Mouse (Mus musculus) MEL (cell line): ENCODE results near the gene Mef2b. TPM values are rescaled to one million over a fixed set of nuclear protein-coding genes. Genes with fewer than 3 reads are reported as not detected.

ENCODE experiments used
- DNase-seq: peaks from one replicate; pipeline ENCODE4 v3.0.0; 2011; ENCODE audit warnings: low read depth, low spot score
- H3K27ac ChIP-seq: 2 replicates; pipeline ENCODE4 v1.5.1; 2012; ENCODE audit warnings: low read depth, mild to moderate bottlenecking, control low read depth, low read length, moderate library complexity; ENCODE audit not compliant: control insufficient read depth
- H3K27me3 ChIP-seq, 2 experiments: fragments of 150-350 bp in 1 of 2; sonication (generic) in 1 of 2; 2 replicates each; pipeline ENCODE4 v1.6.1; 2012; ENCODE audit warnings: low read length in 2 of 2, mild to moderate bottlenecking in 2 of 2, improper control_type of control experiment in 1 of 2, moderate library complexity in 1 of 2; ENCODE audit not compliant: insufficient read depth in 2 of 2, control insufficient read depth in 1 of 2
- H3K36me3 ChIP-seq, 2 experiments: 2 replicates each; pipeline ENCODE4 v1.6.1; 2012 to 2014; ENCODE audit warnings: low read length in 2 of 2, improper control_type of control experiment in 1 of 2, inconsistent platforms in 1 of 2, mild to moderate bottlenecking in 1 of 2; ENCODE audit not compliant: insufficient read depth in 2 of 2, control insufficient read depth in 1 of 2
- H3K4me1 ChIP-seq, 2 experiments: fragments of 150-350 bp in 1 of 2; sonication (generic) in 1 of 2; 2 replicates each; pipeline ENCODE4 v1.6.1; 2012; ENCODE audit warnings: low read length in 2 of 2, improper control_type of control experiment in 1 of 2, mild to moderate bottlenecking in 1 of 2; ENCODE audit not compliant: insufficient read depth in 2 of 2, control insufficient read depth in 1 of 2
- H3K4me3 ChIP-seq, 2 experiments: fragments of 150-350 bp in 1 of 2; sonication (generic) in 1 of 2; 2 replicates each; pipeline ENCODE4 v1.5.1; 2012; ENCODE audit warnings: low read depth in 2 of 2, low read length in 2 of 2, mild to moderate bottlenecking in 2 of 2, moderate library complexity in 2 of 2, control low read depth in 1 of 2, improper control_type of control experiment in 1 of 2; ENCODE audit not compliant: control insufficient read depth in 1 of 2, insufficient read depth in 1 of 2
- H3K79me2 ChIP-seq: 2 replicates; pipeline ENCODE4 v1.6.1; 2012; ENCODE audit warnings: mild to moderate bottlenecking, low read length, moderate library complexity; ENCODE audit not compliant: control insufficient read depth, poor library complexity, insufficient read depth
- H3K9ac ChIP-seq: 2 replicates; pipeline ENCODE4 v1.6.1; 2012; ENCODE audit warnings: low read depth, mild to moderate bottlenecking, control low read depth, low read length, moderate library complexity; ENCODE audit not compliant: control insufficient read depth, poor library complexity, severe bottlenecking
- H3K9me3 ChIP-seq: fragments of 150-350 bp; sonication (generic); replicated peaks from 2 replicates; pipeline ENCODE4 v1.6.1; 2012; ENCODE audit warnings: mild to moderate bottlenecking, low read length, improper control_type of control experiment, moderate library complexity; ENCODE audit not compliant: insufficient read depth
- BHLHE40 ChIP-seq: IDR thresholded peaks from 2 replicates; pipeline ENCODE4 v1.6.1; 2012; ENCODE audit warnings: low read depth, mild to moderate bottlenecking, inconsistent platforms, low read length, improper control_type of control experiment, borderline replicate concordance
- CHD1 ChIP-seq: IDR thresholded peaks from 2 replicates; pipeline ENCODE4 v1.6.1; 2012; ENCODE audit warnings: low read depth, mild to moderate bottlenecking, inconsistent platforms, low read length, improper control_type of control experiment
- CHD2 ChIP-seq: IDR thresholded peaks from 2 replicates; pipeline ENCODE4 v1.6.1; 2011; ENCODE audit warnings: low read length, improper control_type of control experiment
- ETS1 ChIP-seq: IDR thresholded peaks from 2 replicates; pipeline ENCODE4 v1.6.1; 2012; ENCODE audit warnings: low read depth, mild to moderate bottlenecking, inconsistent platforms, low read length, improper control_type of control experiment, moderate library complexity
- GABPA ChIP-seq: IDR thresholded peaks from 2 replicates; pipeline ENCODE4 v1.6.1; 2012; ENCODE audit warnings: low read depth, mild to moderate bottlenecking, inconsistent platforms, low read length, improper control_type of control experiment, moderate library complexity
- JUND ChIP-seq: IDR thresholded peaks from 2 replicates; pipeline ENCODE4 v1.6.1; 2011; ENCODE audit warnings: low read depth, mild to moderate bottlenecking, improper control_type of control experiment, low read length
- KAT2A ChIP-seq: conservative IDR thresholded peaks from 2 replicates; pipeline ENCODE4 v1.6.1; 2012; ENCODE audit warnings: low read depth, low read length, improper control_type of control experiment, inconsistent platforms
- MAFK ChIP-seq: IDR thresholded peaks from 2 replicates; pipeline ENCODE4 v1.6.1; 2011; ENCODE audit warnings: low read depth, mild to moderate bottlenecking, low read length, improper control_type of control experiment, borderline replicate concordance
- MAX ChIP-seq: IDR thresholded peaks from 2 replicates; pipeline ENCODE4 v1.6.1; 2011; ENCODE audit warnings: low read length, improper control_type of control experiment
- MAZ ChIP-seq: IDR thresholded peaks from 2 replicates; pipeline ENCODE4 v1.6.1; 2012; ENCODE audit warnings: low read depth, mild to moderate bottlenecking, inconsistent platforms, low read length, improper control_type of control experiment
- MEF2A ChIP-seq: IDR thresholded peaks from 2 replicates; pipeline ENCODE4 v1.6.1; 2014; ENCODE audit warnings: low read depth, mild to moderate bottlenecking, inconsistent platforms, low read length, improper control_type of control experiment; ENCODE audit not compliant: poor library complexity, insufficient replicate concordance, severe bottlenecking; ENCODE audit errors: extremely low read depth
- MXI1 ChIP-seq: IDR thresholded peaks from 2 replicates; pipeline ENCODE4 v1.6.1; 2011; ENCODE audit warnings: mild to moderate bottlenecking, low read depth, low read length, improper control_type of control experiment
- NELFE ChIP-seq: IDR thresholded peaks from 2 replicates; pipeline ENCODE4 v1.6.1; 2011; ENCODE audit warnings: low read depth, low read length, improper control_type of control experiment
- RCOR1 ChIP-seq: IDR thresholded peaks from 2 replicates; pipeline ENCODE4 v1.6.1; 2012; ENCODE audit warnings: low read depth, mild to moderate bottlenecking, inconsistent platforms, low read length, improper control_type of control experiment
- TAL1 ChIP-seq: IDR thresholded peaks from 2 replicates; pipeline ENCODE4 v1.6.1; 2012; ENCODE audit warnings: mild to moderate bottlenecking, inconsistent platforms, low read length, moderate library complexity, mixed read lengths
- TBP ChIP-seq: IDR thresholded peaks from 2 replicates; pipeline ENCODE4 v1.8.0; 2011; ENCODE audit warnings: low read depth, low read length, improper control_type of control experiment
- TCF12 ChIP-seq: IDR thresholded peaks from 2 replicates; pipeline ENCODE4 v1.6.1; 2014; ENCODE audit warnings: low read depth, mild to moderate bottlenecking, inconsistent platforms, low read length, improper control_type of control experiment, moderate library complexity
- UBTF ChIP-seq: IDR thresholded peaks from 2 replicates; pipeline ENCODE4 v1.6.1; 2012; ENCODE audit warnings: low read depth, mild to moderate bottlenecking, inconsistent platforms, low read length, improper control_type of control experiment, moderate library complexity, borderline replicate concordance; ENCODE audit not compliant: insufficient read depth
- USF1 ChIP-seq: IDR thresholded peaks from 2 replicates; pipeline ENCODE4 v1.6.1; 2014; ENCODE audit warnings: low read depth, mild to moderate bottlenecking, inconsistent platforms, low read length, improper control_type of control experiment, moderate library complexity
- USF2 ChIP-seq, 2 experiments: IDR thresholded peaks; 2 replicates each; pipeline ENCODE4 v1.6.1; 2011 to 2012; ENCODE audit warnings: improper control_type of control experiment in 2 of 2, low read length in 2 of 2, borderline replicate concordance in 1 of 2, inconsistent platforms in 1 of 2, low read depth in 1 of 2, mild to moderate bottlenecking in 1 of 2; ENCODE audit not compliant: insufficient read depth in 1 of 2
- ZKSCAN1 ChIP-seq: IDR thresholded peaks from 2 replicates; pipeline ENCODE4 v1.6.1; 2012; ENCODE audit warnings: low read depth, mild to moderate bottlenecking, inconsistent platforms, low read length, improper control_type of control experiment, moderate library complexity
- ZMIZ1 ChIP-seq: IDR thresholded peaks from 2 replicates; pipeline ENCODE4 v1.6.1; 2012; ENCODE audit warnings: low read depth, mild to moderate bottlenecking, inconsistent platforms, low read length, improper control_type of control experiment, moderate library complexity
- polyA plus RNA-seq, 2 experiments: library from polyadenylated mRNA; stranded (reverse) in 1 of 2; unstranded in 1 of 2; fragments of >175 nt in 1 of 2; fragments of >200 nt in 1 of 2; gene quantifications; 2 replicates each; pipeline versions ENCODE4 v1.2.1 to v1.2.4; 2012; ENCODE audit warnings: low replicate concordance in 2 of 2, low read depth in 1 of 2; ENCODE audit not compliant: insufficient read length in 2 of 2, insufficient read depth in 1 of 2, missing spikeins in 1 of 2
- total RNA-seq: library from RNA; depleted of rRNA; stranded (reverse); fragments of 300-350 nt; gene quantifications from 2 replicates; pipeline ENCODE4 v1.2.3, GENCODE M21; 2012

The Mef2b gene
- total and polyA plus RNA-seq, 3 experiments, result 2.0 to 6.5 TPM; not detected in 1

DNA sequence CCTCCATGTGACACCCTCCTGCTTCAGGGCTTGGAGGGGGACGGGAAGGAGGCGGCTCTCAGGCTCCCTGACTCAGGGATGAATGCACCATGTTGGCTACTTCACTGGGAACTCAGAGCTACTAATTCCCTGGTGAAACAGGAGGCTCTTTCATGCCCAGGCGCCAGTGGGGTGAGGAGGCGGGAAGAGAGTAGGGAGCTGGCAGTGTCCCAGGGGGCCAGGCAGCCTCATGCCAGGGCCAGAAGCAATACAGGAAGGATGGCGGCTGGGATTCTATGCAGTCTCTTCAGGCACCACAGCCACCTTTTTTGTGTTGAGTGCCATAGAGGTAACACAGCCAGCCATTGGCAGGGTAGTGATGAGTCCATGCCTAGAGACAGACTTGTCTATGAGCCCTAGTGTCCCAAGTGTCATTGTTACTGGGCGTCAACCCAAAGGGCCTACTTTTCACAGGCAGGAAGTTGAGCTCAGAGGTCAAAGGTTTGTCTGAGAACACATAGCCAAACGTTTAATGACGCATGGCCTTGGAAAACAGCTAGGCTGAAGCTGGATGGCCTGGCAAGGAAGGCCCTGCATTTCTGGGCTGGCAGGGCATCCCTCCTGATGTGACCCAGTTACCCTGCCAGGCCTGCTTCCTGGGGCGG lies 10.1 kb upstream of the Mef2b start:
- Histone ChIP-seq H3K36me3 (peaks cover 0 to 2% of the 10 kb centered on the region in 2 experiments; a peak in 2 of 4 replicates), H3K27me3 (peaks cover 0 to 4% of the 10 kb centered on the region in 2 experiments; a peak in 1 of 4 replicates), H3K4me3 (no peak overlapping the region), H3K9ac (no peak overlapping the region), H3K27ac (no peak overlapping the region), H3K79me2 (peaks cover 11% of the 10 kb centered on the region), H3K9me3 (no peaks in the 10 kb centered on the region), H3K4me1 (peaks cover 0 to 8% of the 10 kb centered on the region in 2 experiments; a peak in 2 of 4 replicates)
- TF ChIP-seq TAL1, result no peak
- TF ChIP-seq RCOR1, result no peak
- TF ChIP-seq MEF2A, result no peak
- no peak for TF ChIP-seq ZKSCAN1
- no peak for TF ChIP-seq NELFE
- no peak for TF ChIP-seq MAFK
- TF ChIP-seq USF1, result no peak
- no peak for TF ChIP-seq BHLHE40
- TF ChIP-seq CHD1, result no peak
- no peak for DNase-seq

DNA sequence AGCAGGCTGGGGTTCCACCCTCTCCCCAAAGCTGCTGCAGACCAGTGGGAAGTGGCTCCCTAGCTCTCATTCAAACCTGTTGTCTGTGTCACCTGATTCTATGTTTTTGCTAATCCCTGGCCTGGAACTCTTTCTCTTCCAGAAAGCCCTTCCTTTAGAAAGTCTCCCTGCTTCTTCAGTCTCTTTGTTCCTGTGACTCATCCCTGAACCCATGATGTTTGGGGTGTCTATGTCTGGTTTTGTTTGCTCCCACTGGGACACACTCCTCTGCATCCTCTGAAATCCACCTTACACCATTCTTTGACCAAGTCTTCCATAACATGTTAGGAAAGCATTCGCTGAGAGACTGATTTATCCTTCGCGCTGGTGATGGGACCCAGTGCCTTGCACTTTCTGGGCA lies 9.4 kb upstream of the Mef2b start:
- TF ChIP-seq ZKSCAN1, result no peak
- TF ChIP-seq KAT2A, result no peak
- no peak for TF ChIP-seq TCF12
- TF ChIP-seq ZMIZ1, result no peak
- TF ChIP-seq CHD2, result no peak
- TF ChIP-seq TBP, result no peak
- no peak for TF ChIP-seq USF2 (IDR thresholded peaks at IDR 0.05; ENCODE audit: borderline replicate concordance in 1 of 2, insufficient read depth in 1 of 2, low read depth in 1 of 2, low read length in 2 of 2)
- TF ChIP-seq MAFK, result no peak
- no peak for TF ChIP-seq MAX
- no peak for TF ChIP-seq MXI1
- no peak for TF ChIP-seq MEF2A
- no peak for TF ChIP-seq MAZ
- TF ChIP-seq CHD1, result no peak
- TF ChIP-seq GABPA, result no peak
- TF ChIP-seq ETS1, result no peak
- no peak for TF ChIP-seq RCOR1
- no peak for TF ChIP-seq JUND
- no peak for TF ChIP-seq BHLHE40
- no peak for TF ChIP-seq UBTF
- no peak for TF ChIP-seq TAL1
- H3K79me2 ChIP-seq, result peaks cover 11% of the 10 kb centered on the region
- H3K4me3 ChIP-seq, result no peak overlapping the region
- H3K9me3 ChIP-seq, result no peaks in the 10 kb centered on the region
- peaks cover 0 to 8% of the 10 kb centered on the region in 2 experiments; a peak in 2 of 4 replicates for H3K4me1 ChIP-seq
- peaks cover 0 to 2% of the 10 kb centered on the region in 2 experiments; a peak in 2 of 4 replicates for H3K36me3 ChIP-seq
- H3K27me3 ChIP-seq, result peaks cover 0 to 3% of the 10 kb centered on the region in 2 experiments; a peak in 1 of 4 replicates
- no peak overlapping the region for H3K9ac ChIP-seq
- H3K27ac ChIP-seq, result no peak overlapping the region
- DNase-seq, result no peak
